Mouse (Mus musculus) spleen, adult 12 weeks (tissue): Measurements from ENCODE around the gene Tmem123.

Experiments used
- DNase-seq: peaks from one replicate; pipeline ENCODE4 v3.0.0; 2022; ENCODE audit warnings: low spot score

The Tmem123 gene

GRCm38 (mm10) chr9:7775986-7776385 is 12.1 kb downstream of the Tmem123 start:
- DNase-seq, result no peak

- no peak for DNase-seq
Observed at GRCm38 (mm10) chr9:7776940-7777339, 13.1 kb downstream of the Tmem123 start.

GRCm38 (mm10) chr9:7777652-7778051 is 13.8 kb downstream of the Tmem123 start:
- no peak for DNase-seq

- no peak for DNase-seq
Observed at GRCm38 (mm10) chr9:7778771-7779170, 14.9 kb downstream of the Tmem123 start.

GRCm38 (mm10) chr9:7779786-7780185 is 15.9 kb downstream of the Tmem123 start:
- DNase-seq, result no peak

GRCm38 (mm10) chr9:7780250-7781150 is 16.7 kb downstream of the Tmem123 start:
- peak; percentile 37 for DNase-seq

GRCm38 (mm10) chr9:7783823-7784614 is 20.2 kb downstream of the Tmem123 start:
- DNase-seq, result no peak

GRCm38 (mm10) chr9:7784615-7785012 is 20.8 kb downstream of the Tmem123 start:
- no peak for DNase-seq

- DNase-seq, result no peak
Observed at GRCm38 (mm10) chr9:7785396-7785795, 21.6 kb downstream of the Tmem123 start.

- no peak for DNase-seq
Observed at GRCm38 (mm10) chr9:7786086-7786485, 22.2 kb downstream of the Tmem123 start.

- DNase-seq, result no peak
Observed at GRCm38 (mm10) chr9:7788411-7788810, 24.6 kb downstream of the Tmem123 start.

- DNase-seq, result no peak
Observed at GRCm38 (mm10) chr9:7789764-7790575, 26.1 kb downstream of the Tmem123 start.

GRCm38 (mm10) chr9:7790580-7791084 is 26.8 kb downstream of the Tmem123 start:
- peak; percentile 22 for DNase-seq

- no peak for DNase-seq
Observed at GRCm38 (mm10) chr9:7793561-7793960, 29.7 kb downstream of the Tmem123 start.

- DNase-seq, result no peak
Observed at GRCm38 (mm10) chr9:7795581-7795980, 31.7 kb downstream of the Tmem123 start.

GRCm38 (mm10) chr9:7796129-7796864 is 32.5 kb downstream of the Tmem123 start:
- DNase-seq, result no peak

GRCm38 (mm10) chr9:7797542-7797941 is 33.7 kb downstream of the Tmem123 start:
- DNase-seq, result no peak

GRCm38 (mm10) chr9:7798555-7798954 is 34.7 kb downstream of the Tmem123 start:
- DNase-seq, result no peak

GRCm38 (mm10) chr9:7805101-7805506 is 41.3 kb downstream of the Tmem123 start:
- no peak for DNase-seq

GRCm38 (mm10) chr9:7822758-7823157 is 58.9 kb downstream of the Tmem123 start:
- no peak for DNase-seq

GRCm38 (mm10) chr9:7824916-7825315 is 61.1 kb downstream of the Tmem123 start:
- no peak for DNase-seq
